Mouse (Mus musculus): ENCODE measurements around the gene Tssc4. TPM values are rescaled to one million over a fixed set of nuclear protein-coding genes. Genes with fewer than 3 reads are reported as not detected.

The Tssc4 gene
- polyA plus RNA-seq, 1 experiment from 2014 or later: 24.1 TPM

GRCm38 (mm10) chr7:143100759-143101158, 31.7 kb downstream of the Tssc4 start:
- Histone ChIP-seq H3K27ac (ENCODE audit: low read depth) (no peak overlapping the region), H3K9ac (replicated peaks) (no peak overlapping the region), H3K27me3 (ENCODE audit: insufficient read depth, low read length) (peaks cover 7% of the 10 kb centered on the region), H3K36me3 (replicated peaks; ENCODE audit: insufficient read depth, low read length) (no peaks in the 10 kb centered on the region), H3K4me1 (ENCODE audit: insufficient read depth) (no peaks in the 10 kb centered on the region), H3K4me3 (ENCODE audit: low read depth, low read length) (no peak overlapping the region), H3K9me3 (ENCODE audit: low read length) (no peaks in the 10 kb centered on the region), H3K4me2 (ENCODE audit: low read depth, low read length) (no peak overlapping the region)
- DNase-seq (no peak), ATAC-seq (no peak)
- 50% methylated on average over 4 of the region's 4 CpGs for WGBS (ENCODE audit: insufficient replicate concordance)
- no peak for TF ChIP-seq CTCF (IDR thresholded peaks at IDR 0.05; ENCODE audit: low read depth)
- no peak for TF ChIP-seq EP300 (IDR thresholded peaks at IDR 0.05; ENCODE audit: low read depth)

GRCm38 (mm10) chr7:143105258-143105897, 36.3 kb downstream of the Tssc4 start:
- Histone ChIP-seq H3K27ac (ENCODE audit: low read depth) (no peak overlapping the region), H3K4me2 (ENCODE audit: low read depth, low read length) (no peak overlapping the region), H3K9me3 (ENCODE audit: low read length) (no peaks in the 10 kb centered on the region), H3K4me3 (ENCODE audit: low read depth, low read length) (no peak overlapping the region), H3K4me1 (ENCODE audit: insufficient read depth) (peaks cover 9% of the 10 kb centered on the region; the same call in 1 of the 2 replicates), H3K27me3 (ENCODE audit: insufficient read depth, low read length) (peaks cover 45% of the 10 kb centered on the region), H3K9ac (replicated peaks) (no peak overlapping the region), H3K36me3 (replicated peaks; ENCODE audit: insufficient read depth, low read length) (no peaks in the 10 kb centered on the region)
- ATAC-seq (no peak), DNase-seq (no peak)
- no peak for TF ChIP-seq CTCF (IDR thresholded peaks at IDR 0.05; ENCODE audit: low read depth)
- TF ChIP-seq EP300 (IDR thresholded peaks at IDR 0.05; ENCODE audit: low read depth): no peak
- WGBS (ENCODE audit: insufficient replicate concordance): 49% methylated on average over 11 of the region's 11 CpGs

GRCm38 (mm10) chr7:143106062-143106461, 37.0 kb downstream of the Tssc4 start, which contains the start of gene Kcnq1:
Gene Kcnq1, plus strand, starts transcription at chr7:143106362.
- DNase-seq (no peak), ATAC-seq (no peak)
- no peaks in the 10 kb centered on the region for H3K36me3 ChIP-seq (replicated peaks; ENCODE audit: insufficient read depth, low read length)
- TF ChIP-seq CTCF (IDR thresholded peaks at IDR 0.05; ENCODE audit: low read depth): no peak
- TF ChIP-seq EP300 (IDR thresholded peaks at IDR 0.05; ENCODE audit: low read depth): no peak
- H3K27me3 ChIP-seq (ENCODE audit: insufficient read depth, low read length): peaks cover 45% of the 10 kb centered on the region
- WGBS (ENCODE audit: insufficient replicate concordance): 55% methylated on average over 4 of the region's 4 CpGs
- H3K9me3 ChIP-seq (ENCODE audit: low read length): no peaks in the 10 kb centered on the region
- H3K27ac ChIP-seq (ENCODE audit: low read depth): no peak within 1 kb of the TSS
- H3K4me1 ChIP-seq (ENCODE audit: insufficient read depth): peaks cover 9% of the 10 kb centered on the region; the same call in 1 of the 2 replicates
- H3K4me2 ChIP-seq (ENCODE audit: low read depth, low read length): peak within 1 kb of the TSS; percentile 59
- peak within 1 kb of the TSS; percentile 33 for H3K4me3 ChIP-seq (ENCODE audit: low read depth, low read length)
- H3K9ac ChIP-seq (replicated peaks): no peak within 1 kb of the TSS

GRCm38 (mm10) chr7:143106672-143107465, 37.8 kb downstream of the Tssc4 start:
- ATAC-seq (no peak), DNase-seq (peak; percentile 42)
- TF ChIP-seq EP300 (IDR thresholded peaks at IDR 0.05; ENCODE audit: low read depth) (no peak), CTCF (IDR thresholded peaks at IDR 0.05; ENCODE audit: low read depth) (no peak)
- Histone ChIP-seq H3K27ac (ENCODE audit: low read depth) (no peak overlapping the region), H3K4me1 (ENCODE audit: insufficient read depth) (peaks cover 9% of the 10 kb centered on the region; the same call in 1 of the 2 replicates), H3K36me3 (replicated peaks; ENCODE audit: insufficient read depth, low read length) (no peaks in the 10 kb centered on the region), H3K4me2 (ENCODE audit: low read depth, low read length) (peak overlapping the region; percentile 59), H3K4me3 (ENCODE audit: low read depth, low read length) (peak overlapping the region; percentile 33), H3K9ac (replicated peaks) (no peak overlapping the region), H3K9me3 (ENCODE audit: low read length) (no peaks in the 10 kb centered on the region), H3K27me3 (ENCODE audit: insufficient read depth, low read length) (peaks cover 45% of the 10 kb centered on the region)
- WGBS (ENCODE audit: insufficient replicate concordance): 6% methylated on average over 42 of the region's 57 CpGs

- no peak overlapping the region for H3K27ac ChIP-seq (ENCODE audit: low read depth)
Measured at GRCm38 (mm10) chr7:143108200-143108599, 39.2 kb downstream of the Tssc4 start.

GRCm38 (mm10) chr7:143108996-143109660, 40.1 kb downstream of the Tssc4 start:
- 5% methylated on average over 3 of the region's 3 CpGs for WGBS (ENCODE audit: insufficient replicate concordance)
- DNase-seq: no peak
- Histone ChIP-seq H3K4me2 (ENCODE audit: low read depth, low read length) (no peak overlapping the region), H3K9me3 (ENCODE audit: low read length) (no peaks in the 10 kb centered on the region), H3K36me3 (replicated peaks; ENCODE audit: insufficient read depth, low read length) (no peaks in the 10 kb centered on the region), H3K27ac (ENCODE audit: low read depth) (no peak overlapping the region), H3K9ac (replicated peaks) (no peak overlapping the region), H3K4me3 (ENCODE audit: low read depth, low read length) (no peak overlapping the region), H3K27me3 (ENCODE audit: insufficient read depth, low read length) (peaks cover 45% of the 10 kb centered on the region), H3K4me1 (ENCODE audit: insufficient read depth) (peaks cover 9% of the 10 kb centered on the region; the same call in 1 of the 2 replicates)
- no peak for TF ChIP-seq EP300 (IDR thresholded peaks at IDR 0.05; ENCODE audit: low read depth)
- TF ChIP-seq CTCF (IDR thresholded peaks at IDR 0.05; ENCODE audit: low read depth): no peak
- no peak for ATAC-seq

More at GRCm38 (mm10) chr7:143108200-143108599, 39.2 kb downstream of the Tssc4 start:
- Histone ChIP-seq H3K4me1 (ENCODE audit: insufficient read depth) (peaks cover 9% of the 10 kb centered on the region; the same call in 1 of the 2 replicates), H3K27me3 (ENCODE audit: insufficient read depth, low read length) (peaks cover 45% of the 10 kb centered on the region), H3K4me3 (ENCODE audit: low read depth, low read length) (no peak overlapping the region), H3K36me3 (replicated peaks; ENCODE audit: insufficient read depth, low read length) (no peaks in the 10 kb centered on the region), H3K9ac (replicated peaks) (no peak overlapping the region), H3K9me3 (ENCODE audit: low read length) (no peaks in the 10 kb centered on the region), H3K4me2 (ENCODE audit: low read depth, low read length) (no peak overlapping the region)
- ATAC-seq (no peak), DNase-seq (no peak)
- TF ChIP-seq EP300 (IDR thresholded peaks at IDR 0.05; ENCODE audit: low read depth) (no peak), CTCF (IDR thresholded peaks at IDR 0.05; ENCODE audit: low read depth) (no peak; the same call in 1 of the 2 replicates)
- WGBS (ENCODE audit: insufficient replicate concordance): 53% methylated on average over 5 of the region's 5 CpGs
